Mouse (Mus musculus) spleen, adult 2 months (tissue): ENCODE results near the gene Leap2. TPM values are rescaled to one million over a fixed set of nuclear protein-coding genes. Genes with fewer than 3 reads are reported as not detected.
"Not testable (repeated sequence)": the region's sequence is repeated elsewhere in the genome, so short reads cannot be mapped to it uniquely, and the experiment has no call there.

ENCODE experiments used
- DNase-seq, 2 experiments: peaks; one replicate each; pipeline versions ENCODE4 v3.0.0 to v3.0.0-alpha.2; 2012 to 2021; ENCODE audit warnings: low spot score in 2 of 2, low read depth in 1 of 2
- H3K27ac ChIP-seq: fragments of 200-500 bp; 2 replicates; pipeline ENCODE4 v1.5.1; 2012; ENCODE audit warnings: low read length, inconsistent platforms; ENCODE audit not compliant: insufficient read depth
- H3K27me3 ChIP-seq: fragments of 200-500 bp; 2 replicates; pipeline ENCODE4 v1.6.1; 2012; ENCODE audit warnings: mild to moderate bottlenecking, moderate library complexity, low read length, inconsistent platforms; ENCODE audit not compliant: control insufficient read depth, insufficient read depth
- H3K36me3 ChIP-seq: fragments of 200-500 bp; 2 replicates; pipeline ENCODE4 v1.6.1; 2012; ENCODE audit warnings: mild to moderate bottlenecking, low read length, inconsistent platforms; ENCODE audit not compliant: control insufficient read depth, insufficient read depth
- H3K4me1 ChIP-seq: fragments of 200-500 bp; 2 replicates; pipeline ENCODE4 v1.6.1; 2011; ENCODE audit warnings: inconsistent platforms; ENCODE audit not compliant: control insufficient read depth, insufficient read depth, insufficient read length
- H3K4me3 ChIP-seq: fragments of 200-500 bp; 2 replicates; pipeline ENCODE4 v1.5.1; 2011; ENCODE audit warnings: mild to moderate bottlenecking, inconsistent platforms; ENCODE audit not compliant: insufficient read depth, insufficient read length; ENCODE audit errors: extremely low read depth
- CTCF ChIP-seq: fragments of 200-500 bp; IDR thresholded peaks from 2 replicates; pipeline ENCODE4 v1.5.1; 2011; ENCODE audit warnings: mild to moderate bottlenecking, inconsistent platforms; ENCODE audit not compliant: insufficient read depth, insufficient read length, insufficient replicate concordance; ENCODE audit errors: extremely low read depth
- POLR2A ChIP-seq: fragments of 200-500 bp; IDR thresholded peaks from 2 replicates; pipeline ENCODE4 v1.6.1; 2011; ENCODE audit warnings: low read depth, low read length, inconsistent platforms
- WGBS: fragments of 180-500 bp; shearing (Covaris S2); methylation state at CpG from one replicate; pipeline ENCODE4 v1.1.7; 2018; 5-methylcytosine and 5-hydroxymethylcytosine counted together
- polyA plus RNA-seq: library from polyadenylated mRNA; depleted of rRNA; stranded (reverse); fragments of >200 nt; gene quantifications from 2 replicates; pipeline ENCODE4 v1.2.3, GENCODE M21; 2012

Gene Leap2
- polyA plus RNA-seq, 1 experiment, result not detected

GRCm38 (mm10) chr11:53430300-53430669 lies 7.3 kb upstream of the Leap2 start:
- whole genome bisulfite sequencing, result under 1% methylated on average over 34 of the region's 34 CpGs
- DNase-seq, result no peak
- peak overlapping the region; percentile 88 for H3K27ac ChIP-seq
- no peaks in the 10 kb centered on the region for H3K27me3 ChIP-seq
- peak overlapping the region; percentile 85 for H3K4me3 ChIP-seq
- H3K36me3 ChIP-seq, result peaks cover 3% of the 10 kb centered on the region; the same call in 1 of the 2 replicates
- peaks cover 6% of the 10 kb centered on the region; the same call in 1 of the 2 replicates for H3K4me1 ChIP-seq
- TF ChIP-seq POLR2A, result no peak
- no peak for TF ChIP-seq CTCF

GRCm38 (mm10) chr11:53429182-53429581 lies 6.2 kb upstream of the Leap2 start:
- Histone ChIP-seq H3K27ac (no peak overlapping the region), H3K4me1 (peaks cover 6% of the 10 kb centered on the region; the same call in 1 of the 2 replicates), H3K27me3 (no peaks in the 10 kb centered on the region), H3K4me3 (no peak overlapping the region), H3K36me3 (peaks cover 3% of the 10 kb centered on the region; the same call in 1 of the 2 replicates)
- TF ChIP-seq POLR2A (no peak), CTCF (no peak)
- no peak for DNase-seq

- Histone ChIP-seq H3K4me1 (peaks cover 6% of the 10 kb centered on the region; the same call in 1 of the 2 replicates), H3K4me3 (no peak overlapping the region), H3K27me3 (no peaks in the 10 kb centered on the region), H3K36me3 (peaks cover 3% of the 10 kb centered on the region; the same call in 1 of the 2 replicates), H3K27ac (no peak overlapping the region)
- TF ChIP-seq CTCF (no peak), POLR2A (no peak)
- WGBS, result 93% methylated on average over 5 of the region's 5 CpGs
- no peak for DNase-seq
Observed at GRCm38 (mm10) chr11:53428716-53429057, 5.7 kb upstream of the Leap2 start.

GRCm38 (mm10) chr11:53427993-53428715 lies 5.2 kb upstream of the Leap2 start:
- Histone ChIP-seq H3K4me3 (no peak overlapping the region), H3K36me3 (peaks cover 3% of the 10 kb centered on the region; the same call in 1 of the 2 replicates), H3K4me1 (peaks cover 6% of the 10 kb centered on the region; the same call in 1 of the 2 replicates), H3K27ac (no peak overlapping the region), H3K27me3 (no peaks in the 10 kb centered on the region)
- WGBS, result 89% methylated on average over 3 of the region's 3 CpGs
- no peak for DNase-seq
- TF ChIP-seq CTCF (no peak), POLR2A (no peak)

GRCm38 (mm10) chr11:53426914-53427313 lies 3.9 kb upstream of the Leap2 start:
- H3K4me1 ChIP-seq, H3K4me3 ChIP-seq, DNase-seq, H3K27ac ChIP-seq, H3K27me3 ChIP-seq, H3K36me3 ChIP-seq: not testable (repeated sequence)
- 93% methylated on average over 3 of the region's 3 CpGs for WGBS

GRCm38 (mm10) chr11:53425711-53426255 lies 2.8 kb upstream of the Leap2 start:
- 90% methylated on average over 6 of the region's 6 CpGs for WGBS
- no peak overlapping the region for H3K4me3 ChIP-seq
- no peak for DNase-seq
- peaks cover 3% of the 10 kb centered on the region; the same call in 1 of the 2 replicates for H3K4me1 ChIP-seq
- H3K27me3 ChIP-seq, result no peaks in the 10 kb centered on the region
- TF ChIP-seq CTCF (no peak), POLR2A (no peak)
- H3K36me3 ChIP-seq, result peaks cover 3% of the 10 kb centered on the region; the same call in 1 of the 2 replicates
- no peak overlapping the region for H3K27ac ChIP-seq

GRCm38 (mm10) chr11:53425251-53425650 lies 2.3 kb upstream of the Leap2 start:
- Histone ChIP-seq H3K4me1 (peaks cover 3% of the 10 kb centered on the region; the same call in 1 of the 2 replicates), H3K36me3 (peaks cover 3% of the 10 kb centered on the region; the same call in 1 of the 2 replicates), H3K4me3 (no peak overlapping the region), H3K27ac (no peak overlapping the region), H3K27me3 (no peaks in the 10 kb centered on the region)
- no peak for DNase-seq
- WGBS, result 77% methylated on average over 3 of the region's 3 CpGs
- TF ChIP-seq CTCF, result no peak
- TF ChIP-seq POLR2A, result no peak
